Mouse (Mus musculus): ENCODE data around the gene Crk.

GRCm38 (mm10) chr11:75662131-75662530 is 16.9 kb upstream of the Crk start:
- no peak for TF ChIP-seq CTCF (IDR thresholded peaks at IDR 0.05; ENCODE audit: low read depth)
- no peak for TF ChIP-seq EP300 (IDR thresholded peaks at IDR 0.05; ENCODE audit: low read depth)

Data from liver, embryonic 14.5 days (tissue).